Mouse (Mus musculus) E14TG2a.4 (cell line): ENCODE measurements around the gene Cabcoco1.

Experiments
- CTCF ChIP-seq: conservative IDR thresholded peaks from 2 replicates; pipeline ENCODE4 v1.5.1; 2014; ENCODE audit warnings: low read length
- NANOG ChIP-seq: IDR thresholded peaks from 2 replicates; pipeline ENCODE4 v1.6.1; 2014; ENCODE audit warnings: borderline replicate concordance, low read length, mixed read lengths
- POU5F1 ChIP-seq: IDR thresholded peaks from 2 replicates; pipeline ENCODE4 v1.6.1; 2014; ENCODE audit warnings: low read length, borderline replicate concordance

DNA sequence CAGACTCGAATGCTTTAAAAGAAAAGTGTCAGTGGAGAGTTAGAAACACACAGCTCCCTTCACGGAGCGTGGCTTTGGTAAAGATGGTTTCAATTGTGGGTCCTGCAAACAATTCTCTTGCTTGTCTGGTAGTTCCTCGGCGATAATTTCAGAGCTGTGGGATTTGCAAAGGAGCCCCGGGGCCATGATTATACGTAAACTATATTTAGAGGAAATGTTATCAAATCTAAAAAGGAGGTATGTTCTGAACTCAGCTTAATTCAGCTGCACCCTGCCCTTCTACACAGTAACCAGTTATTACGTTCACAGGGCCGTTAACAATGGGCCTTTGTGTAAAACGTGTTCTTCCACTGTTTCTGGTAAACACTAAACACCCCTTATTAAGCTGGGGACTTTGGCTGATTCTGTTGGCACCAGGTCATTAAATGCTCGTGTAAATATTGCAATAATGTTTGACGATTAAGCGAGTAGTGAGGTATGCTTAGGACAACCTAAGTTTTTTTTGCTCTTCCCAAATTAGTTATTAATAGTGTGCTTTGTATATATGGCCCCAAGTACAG, 106.6 kb downstream of the Cabcoco1 start:
- TF ChIP-seq CTCF (no peak), NANOG (no peak), POU5F1 (no peak)
